ENCODE assay signal across 13 mouse cellular contexts in genomic region chr13:99610498-99610897, GRCm38 (mm10).
DNase-seq lines count a peak whose midpoint lies in the region; ATAC-seq lines count a peak whose summit lies in the region.
"Had no signal": no experiment of that assay in that cellular context is flagged by ENCODE, and none has a peak within 500 bp of the region (broad histone marks: within the 10 kb centered on the region; RNA-seq: fewer than 3 reads in every experiment).

No protein-coding gene starts in this region.

- 72% methylated on average over 5 of the region's 5 CpGs for WGBS in kidney, embryonic 14.5 days

- H3K4me2 ChIP-seq in kidney, embryonic 14.5 days (replicated peaks; ENCODE audit: low read depth, low read length), result no peak overlapping the region
- H3K4me2 ChIP-seq: limb, embryonic 12.5 days; stomach, embryonic 15.5 days had no signal

- H3K4me1 ChIP-seq in kidney, embryonic 14.5 days (ENCODE audit: control insufficient read depth, insufficient read depth, low read length), result no peaks in the 10 kb centered on the region
- H3K4me1 ChIP-seq: stomach, embryonic 15.5 days had no signal

- peak; percentile 48 to 53 for DNase-seq in cerebellum, postnatal 10 days
- DNase-seq in cerebellum, adult 11 months, result no peak
- peak; percentile 3 for DNase-seq in kidney, adult 18-20 months
- peak; percentile 20 for DNase-seq in 3T3-L1 (ENCODE audit: low read depth, low spot score)
- peak; percentile 20 for DNase-seq in kidney, postnatal 10 days
- DNase-seq in gastrocnemius, postnatal 14 days, result no peak
- no peak for DNase-seq in frontal cortex, postnatal 14 days (ENCODE audit: low spot score in 2 of 2)
- DNase-seq: right cerebral cortex, postnatal 4 days had no signal

- intact Hi-C loops in gastrocnemius, postnatal 14 days (cut with DNase I; ENCODE audit: low total_unique reads), result no loop called here

- no peak overlapping the region for H3K4me3 ChIP-seq in kidney, embryonic 14.5 days (ENCODE audit: low read length)
- H3K4me3 ChIP-seq: erythroblast, embryonic 14.5 days; limb, embryonic 12.5 days; stomach, embryonic 15.5 days had no signal

- no peak for ATAC-seq in kidney, embryonic 14.5 days (ENCODE audit: low FRiP score, low TSS enrichment)

- no peaks in the 10 kb centered on the region for H3K27me3 ChIP-seq in kidney, embryonic 14.5 days (ENCODE audit: control insufficient read depth, insufficient read depth, low read length)
- H3K27me3 ChIP-seq: limb, embryonic 12.5 days; stomach, embryonic 15.5 days had no signal

- H3K9ac ChIP-seq in kidney, embryonic 14.5 days (ENCODE audit: low read depth, low read length), result no peak overlapping the region
- H3K9ac ChIP-seq: limb, embryonic 12.5 days; stomach, embryonic 15.5 days had no signal

- H3K36me3 ChIP-seq in kidney, embryonic 14.5 days (ENCODE audit: control insufficient read depth, insufficient read depth, low read length), result no peaks in the 10 kb centered on the region
- H3K36me3 ChIP-seq: limb, embryonic 12.5 days; stomach, embryonic 15.5 days had no signal

- no peak overlapping the region for H3K27ac ChIP-seq in kidney, embryonic 14.5 days (ENCODE audit: low read depth, low read length)
- H3K27ac ChIP-seq: limb, embryonic 12.5 days; macrophage; stomach, embryonic 15.5 days had no signal

- no peaks in the 10 kb centered on the region for H3K9me3 ChIP-seq in kidney, embryonic 14.5 days (ENCODE audit: control insufficient read depth, low read length)
- H3K9me3 ChIP-seq: limb, embryonic 12.5 days; stomach, embryonic 15.5 days had no signal

Comparison
In these comparisons a context has a peak if more than half of its experiments do, and no peak if none do; other contexts are left out.
1. DNase-seq: peak in cerebellum, postnatal 10 days (2 of 2), kidney, adult 18-20 months (single experiment), 3T3-L1 (single experiment) and kidney, postnatal 10 days (single experiment); none in cerebellum, adult 11 months (single experiment), gastrocnemius, postnatal 14 days (single experiment) and frontal cortex, postnatal 14 days (0 of 2).